Mouse (Mus musculus) adrenal gland, postnatal 14 days (tissue): Measurements from ENCODE around the gene Calm3. TPM values are rescaled to one million over a fixed set of nuclear protein-coding genes. Genes with fewer than 3 reads are reported as not detected.
A peak's percentile ranks its signal among the peaks of the same experiment; 100 is the strongest.

Experiments
- DNase-seq: peaks from one replicate; pipeline ENCODE4 v3.0.0; 2021; ENCODE audit warnings: mixed read lengths
- total RNA-seq: library from RNA; stranded (reverse); gene quantifications from 2 replicates; pipeline ENCODE4 v1.2.3, GENCODE M21; 2021

Gene Calm3
- total RNA-seq, 1 experiment from 2014 or later = 222 TPM

GRCm38 (mm10) chr7:16942861-16943260, 18.9 kb upstream of the Calm3 start:
- DNase-seq = no peak

- DNase-seq = peak; percentile 63
These were observed 16.4 kb upstream of the Calm3 start for GRCm38 (mm10) chr7:16940292-16940691.

- no peak for DNase-seq
These were observed 14.3 kb upstream of the Calm3 start for GRCm38 (mm10) chr7:16938117-16938791.

- DNase-seq = peak; percentile 35
These were observed 13.4 kb upstream of the Calm3 start for GRCm38 (mm10) chr7:16937312-16937711.

- peak; percentile 73 for DNase-seq
These were observed 9.0 kb upstream of the Calm3 start for GRCm38 (mm10) chr7:16932704-16933577.

- peak; percentile 88 for DNase-seq
These were observed 8.2 kb upstream of the Calm3 start for GRCm38 (mm10) chr7:16931968-16932627.

GRCm38 (mm10) chr7:16930850-16931249, 6.9 kb upstream of the Calm3 start:
- DNase-seq = peak; percentile 70

GRCm38 (mm10) chr7:16928341-16928740, 4.4 kb upstream of the Calm3 start:
- no peak for DNase-seq

- peak; percentile 53 for DNase-seq
These were observed 454 bp downstream of the Calm3 start for GRCm38 (mm10) chr7:16923283-16924036.

GRCm38 (mm10) chr7:16922360-16922973, 1.4 kb downstream of the Calm3 start:
- DNase-seq = peak; percentile 51

- no peak for DNase-seq
These were observed 2.0 kb downstream of the Calm3 start for GRCm38 (mm10) chr7:16921881-16922335.

GRCm38 (mm10) chr7:16920818-16921791, 2.8 kb downstream of the Calm3 start:
- DNase-seq = peak; percentile 60

GRCm38 (mm10) chr7:16920150-16920579, 3.7 kb downstream of the Calm3 start:
- no peak for DNase-seq

GRCm38 (mm10) chr7:16919395-16920149, 4.3 kb downstream of the Calm3 start:
- peak; percentile 79 for DNase-seq

- no peak for DNase-seq
These were observed 5.2 kb downstream of the Calm3 start for GRCm38 (mm10) chr7:16918670-16919069.

GRCm38 (mm10) chr7:16918014-16918413, 5.9 kb downstream of the Calm3 start:
- DNase-seq = peak; percentile 23

GRCm38 (mm10) chr7:16917447-16917846, 6.5 kb downstream of the Calm3 start:
- no peak for DNase-seq

GRCm38 (mm10) chr7:16916342-16917265, 7.3 kb downstream of the Calm3 start:
- peak; percentile 55 for DNase-seq
